Mouse (Mus musculus) cerebellum, adult 11 months (tissue): ENCODE results near the gene Taf4.

Experiments
- DNase-seq: peaks from one replicate; pipeline ENCODE4 v3.0.0; 2022

The Taf4 gene

GRCm38 (mm10) chr2:179976628-179977343 is at the start of gene Taf4:
Gene Taf4 (minus strand): TSS chr2:179976646.
- DNase-seq: peak; percentile 90

GRCm38 (mm10) chr2:180025861-180026200 is 49.4 kb upstream of the Taf4 start:
- peak; percentile 24 for DNase-seq

- peak; percentile 69 for DNase-seq
Observed at GRCm38 (mm10) chr2:180025135-180025860, 48.9 kb upstream of the Taf4 start.

GRCm38 (mm10) chr2:180024401-180025098 is 48.1 kb upstream of the Taf4 start, which contains the start of gene Lsm14b:
Gene Lsm14b (plus strand): TSS chr2:180024987.
- peak; percentile 100 for DNase-seq

- DNase-seq: peak; percentile 21
Observed at GRCm38 (mm10) chr2:180022751-180023150, 46.3 kb upstream of the Taf4 start.

- DNase-seq: peak; percentile 39
Observed at GRCm38 (mm10) chr2:180020919-180021318, 44.5 kb upstream of the Taf4 start.

GRCm38 (mm10) chr2:180020091-180020661 is 43.7 kb upstream of the Taf4 start:
- DNase-seq: peak; percentile 65

- no peak for DNase-seq
Observed at GRCm38 (mm10) chr2:180018573-180018972, 42.1 kb upstream of the Taf4 start.

GRCm38 (mm10) chr2:180017632-180018031 is 41.2 kb upstream of the Taf4 start:
- DNase-seq: no peak

- DNase-seq: no peak
Observed at GRCm38 (mm10) chr2:180013686-180014085, 37.2 kb upstream of the Taf4 start.

GRCm38 (mm10) chr2:180011370-180011769 is 34.9 kb upstream of the Taf4 start:
- DNase-seq: no peak

- no peak for DNase-seq
Observed at GRCm38 (mm10) chr2:180010686-180011085, 34.2 kb upstream of the Taf4 start.

- DNase-seq: no peak
Observed at GRCm38 (mm10) chr2:180006352-180007017, 30.0 kb upstream of the Taf4 start.

- DNase-seq: no peak
Observed at GRCm38 (mm10) chr2:180005656-180006351, 29.4 kb upstream of the Taf4 start.

- DNase-seq: no peak
Observed at GRCm38 (mm10) chr2:180001635-180002034, 25.2 kb upstream of the Taf4 start.

- DNase-seq: no peak
Observed at GRCm38 (mm10) chr2:179998431-179998830, 22.0 kb upstream of the Taf4 start.

GRCm38 (mm10) chr2:179993071-179993470 is 16.6 kb upstream of the Taf4 start:
- no peak for DNase-seq

- no peak for DNase-seq
Observed at GRCm38 (mm10) chr2:179989098-179989497, 12.7 kb upstream of the Taf4 start.

GRCm38 (mm10) chr2:179986437-179987022 is 10.1 kb upstream of the Taf4 start:
- DNase-seq: no peak

GRCm38 (mm10) chr2:179985695-179986094 is 9.2 kb upstream of the Taf4 start:
- no peak for DNase-seq

- DNase-seq: no peak
Observed at GRCm38 (mm10) chr2:179984830-179985229, 8.4 kb upstream of the Taf4 start.

GRCm38 (mm10) chr2:179982715-179983114 is 6.3 kb upstream of the Taf4 start:
- DNase-seq: no peak
